Mouse (Mus musculus): ENCODE measurements at regions not wholly inside any gene's neighbourhood (a gene's known extent, or its start where the extent isn't known, plus 50 kb on each side); places are given as distances from the start of the nearest gene placed in this dataset.

- peak in 1 of 2 experiments; percentile 2 for DNase-seq (ENCODE audit: low spot score in 2 of 2)
Measured at GRCm38 (mm10) chr1:110605760-110606159, 371.6 kb downstream of the Cdh19 start.

GRCm38 (mm10) chr1:110581247-110581646 is 396.1 kb downstream of the Cdh19 start:
- no peak for DNase-seq (ENCODE audit: low spot score in 2 of 2)

Measured in layer of hippocampus, postnatal 14 days (tissue).